Mouse (Mus musculus) right cerebral cortex, postnatal 25 days (tissue): ENCODE results near the gene Cblb.
A peak's percentile ranks its signal among the peaks of the same experiment; 100 is the strongest.

Source experiments
- DNase-seq: peaks from one replicate; pipeline ENCODE4 v3.0.0; 2022

Cblb gene

GRCm38 (mm10) chr16:52040937-52041336 lies 9.9 kb downstream of the Cblb start:
- DNase-seq: no peak

- DNase-seq: no peak
These were observed 11.8 kb downstream of the Cblb start for GRCm38 (mm10) chr16:52042667-52043379.

GRCm38 (mm10) chr16:52043380-52044117 lies 12.5 kb downstream of the Cblb start:
- DNase-seq: no peak

GRCm38 (mm10) chr16:52044518-52044917 lies 13.5 kb downstream of the Cblb start:
- no peak for DNase-seq

GRCm38 (mm10) chr16:52044985-52045384 lies 14.0 kb downstream of the Cblb start:
- no peak for DNase-seq

- DNase-seq: no peak
These were observed 15.4 kb downstream of the Cblb start for GRCm38 (mm10) chr16:52046464-52046863.

GRCm38 (mm10) chr16:52051106-52051505 lies 20.1 kb downstream of the Cblb start:
- no peak for DNase-seq

- no peak for DNase-seq
These were observed 21.7 kb downstream of the Cblb start for GRCm38 (mm10) chr16:52052734-52053133.

GRCm38 (mm10) chr16:52055236-52055635 lies 24.2 kb downstream of the Cblb start:
- no peak for DNase-seq

- no peak for DNase-seq
These were observed 25.1 kb downstream of the Cblb start for GRCm38 (mm10) chr16:52056164-52056563.

GRCm38 (mm10) chr16:52057335-52057734 lies 26.3 kb downstream of the Cblb start:
- no peak for DNase-seq

- DNase-seq: no peak
These were observed 28.5 kb downstream of the Cblb start for GRCm38 (mm10) chr16:52059535-52059934.

GRCm38 (mm10) chr16:52060100-52060719 lies 29.2 kb downstream of the Cblb start:
- DNase-seq: peak; percentile 33

GRCm38 (mm10) chr16:52061015-52061481 lies 30.0 kb downstream of the Cblb start:
- DNase-seq: no peak

- DNase-seq: no peak
These were observed 33.5 kb downstream of the Cblb start for GRCm38 (mm10) chr16:52064309-52065105.

GRCm38 (mm10) chr16:52067632-52068516 lies 36.8 kb downstream of the Cblb start:
- no peak for DNase-seq

- no peak for DNase-seq
These were observed 37.5 kb downstream of the Cblb start for GRCm38 (mm10) chr16:52068517-52068874.

GRCm38 (mm10) chr16:52069648-52070047 lies 38.6 kb downstream of the Cblb start:
- no peak for DNase-seq

- no peak for DNase-seq
These were observed 39.1 kb downstream of the Cblb start for GRCm38 (mm10) chr16:52070128-52070527.

GRCm38 (mm10) chr16:52071290-52071689 lies 40.3 kb downstream of the Cblb start:
- DNase-seq: no peak

- DNase-seq: no peak
These were observed 40.8 kb downstream of the Cblb start for GRCm38 (mm10) chr16:52071766-52072209.

- no peak for DNase-seq
These were observed 45.6 kb downstream of the Cblb start for GRCm38 (mm10) chr16:52076652-52077051.
